Mouse (Mus musculus): ENCODE data around the gene Hip1r. TPM values are rescaled to one million over a fixed set of nuclear protein-coding genes. Genes with fewer than 3 reads are reported as not detected.

Hip1r gene
- 23.9 and 27.6 TPM in 2 replicates for polyA plus RNA-seq (2012; rRNA removed)

GRCm38 (mm10) chr5:123973299-123974178, at the start of gene Hip1r:
TSS of gene Hip1r (plus strand) at chr5:123973628.

GRCm38 (mm10) chr5:123927118-123927517, 46.3 kb upstream of the Hip1r start, which contains the start of gene Gm43518:
TSS of gene Gm43518 (plus strand) at chr5:123927418.

DNA sequence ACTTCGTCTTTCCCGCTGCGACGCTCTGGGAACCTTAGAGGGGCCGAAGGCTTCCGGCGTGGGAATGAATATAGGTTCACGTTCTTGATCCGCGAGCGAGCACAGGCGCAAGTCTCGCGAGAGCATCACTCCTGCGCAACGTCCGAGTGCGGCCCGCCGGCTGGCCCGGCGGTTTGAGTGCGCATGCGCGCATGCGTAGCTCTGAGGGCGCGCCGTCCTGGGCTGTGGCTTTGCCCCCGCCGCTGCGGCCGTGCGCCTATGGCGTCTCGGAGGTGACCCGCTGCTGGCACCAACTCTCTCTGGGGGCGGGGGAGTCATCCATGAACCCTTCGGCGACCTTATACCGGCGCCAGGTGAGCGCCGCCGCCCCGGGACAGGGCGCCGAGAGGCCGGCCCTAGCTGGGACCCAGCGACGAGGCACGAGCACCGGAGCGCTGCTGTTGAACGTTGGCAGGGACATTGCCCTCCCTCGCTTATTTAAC, 42.9 kb upstream of the Hip1r start, which contains the start of gene Ccdc62:
Gene Ccdc62, plus strand, starts transcription at position 172 of the 482 bp plus-strand sequence.

GRCm38 (mm10) chr5:124032001-124032508, 58.6 kb downstream of the Hip1r start, which contains the start of gene Vps37b:
TSS of gene Vps37b (minus strand) at chr5:124032270.

Other genes with a start within 250 kb of the Hip1r start
- gene Rsrc2, start 224.2 kb upstream of the Hip1r start, polyA plus RNA-seq (2012; rRNA removed): 1.3 and 3.5 TPM in 2 replicates
- gene Kntc1, start 223.9 kb upstream of the Hip1r start, polyA plus RNA-seq (2012; rRNA removed): 0.45 and 0.56 TPM in 2 replicates
- 5.4 and 7.4 TPM in 2 replicates for gene Hcar2, start 108.1 kb upstream of the Hip1r start, polyA plus RNA-seq (2012; rRNA removed)
- gene Hcar1, start 93.6 kb upstream of the Hip1r start, polyA plus RNA-seq (2012; rRNA removed): 2.0 and 2.5 TPM in 2 replicates
- 1.1 and 4.4 TPM in 2 replicates for gene Denr, start 66.5 kb upstream of the Hip1r start, polyA plus RNA-seq (2012; rRNA removed)
- 0.14 TPM in 1 of 2 replicates, not detected in the other for gene Gm43518, start 46.2 kb upstream of the Hip1r start, polyA plus RNA-seq (2012; rRNA removed)
- 0.24 and 0.44 TPM in 2 replicates for gene Ccdc62, start 42.9 kb upstream of the Hip1r start, polyA plus RNA-seq (2012; rRNA removed)
- 46.1 and 61.4 TPM in 2 replicates for gene Vps37b, start 58.6 kb downstream of the Hip1r start, polyA plus RNA-seq (2012; rRNA removed)
- 15.6 and 22.1 TPM in 2 replicates for gene Abcb9, start 122.2 kb downstream of the Hip1r start, polyA plus RNA-seq (2012; rRNA removed)
- gene Ogfod2, start 138.7 kb downstream of the Hip1r start, polyA plus RNA-seq (2012; rRNA removed): 45.3 and 85.6 TPM in 2 replicates
- gene Arl6ip4, start 142.5 kb downstream of the Hip1r start, polyA plus RNA-seq (2012; rRNA removed): 9.9 and 13.7 TPM in 2 replicates